Mouse (Mus musculus): ENCODE results near the gene Jup. TPM values are rescaled to one million over a fixed set of nuclear protein-coding genes. Genes with fewer than 3 reads are reported as not detected.
"Not testable (repeated sequence)": the region's sequence is repeated elsewhere in the genome, so short reads cannot be mapped to it uniquely, and the experiment has no call there.

The Jup gene
- polyA plus RNA-seq, 1 experiment from 2014 or later, result 231 TPM

DNA sequence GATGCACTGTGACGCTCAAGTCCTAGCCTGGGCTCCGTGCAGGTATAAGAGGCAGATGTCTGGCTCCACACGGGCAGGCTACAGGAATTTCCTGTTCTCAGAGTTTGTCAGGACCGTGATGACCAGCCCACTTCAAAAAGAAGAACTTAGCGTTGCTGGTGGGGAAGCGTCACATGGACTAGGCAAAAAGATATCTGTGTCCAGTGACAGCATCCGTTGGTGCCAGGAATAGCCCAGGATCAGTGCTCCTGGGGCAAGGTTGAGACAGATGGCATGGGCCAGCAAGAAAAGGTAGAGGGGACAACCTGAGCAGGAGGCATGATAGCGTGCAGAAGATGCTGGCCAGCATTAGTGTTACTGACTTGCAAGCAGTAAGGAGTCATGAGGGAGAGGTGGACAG is 27.7 kb downstream of the Jup start:
- Histone ChIP-seq H3K36me3 (ENCODE audit: insufficient read depth, low read length) (peaks cover 52% of the 10 kb centered on the region), H3K4me1 (ENCODE audit: insufficient read depth, low read depth, low read length) (no peaks in the 10 kb centered on the region), H3K4me3 (ENCODE audit: low read depth, low read length) (no peak overlapping the region), H3K9ac (replicated peaks; ENCODE audit: low read depth) (no peak overlapping the region), H3K27ac (ENCODE audit: low read length) (no peak overlapping the region), H3K4me2 (replicated peaks; ENCODE audit: low read depth, low read length) (no peak overlapping the region), H3K27me3 (replicated peaks; ENCODE audit: insufficient read depth, low read length) (no peaks in the 10 kb centered on the region), H3K9me3 (ENCODE audit: low read length) (no peaks in the 10 kb centered on the region)
- DNase-seq (ENCODE audit: low spot score) (no peak), ATAC-seq (no peak)
- 54% methylated on average over 8 of the region's 8 CpGs for WGBS
- TF ChIP-seq CTCF (IDR thresholded peaks at IDR 0.05), result no peak
- no peak for TF ChIP-seq EP300 (IDR thresholded peaks at IDR 0.05)

DNA sequence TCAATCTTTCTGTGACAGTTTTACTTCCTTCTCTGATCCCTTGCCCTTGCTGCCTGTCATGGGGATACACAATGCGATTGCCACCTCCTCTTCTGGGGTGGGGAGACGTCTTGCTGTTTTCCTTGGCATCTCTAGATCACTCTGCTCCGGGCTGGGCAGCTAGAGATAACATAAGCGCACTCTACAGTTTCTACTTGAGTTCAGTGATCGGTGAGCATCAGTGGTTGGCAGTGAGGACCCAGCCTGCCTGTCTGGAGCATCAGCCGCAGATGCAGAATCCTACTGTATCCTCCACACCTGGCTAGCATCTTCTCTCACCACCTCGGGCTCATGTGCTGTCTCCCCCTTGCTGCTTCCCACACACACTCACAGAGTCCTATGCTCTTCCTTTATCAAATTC is 28.4 kb downstream of the Jup start:
- no peak for ATAC-seq
- no peak for DNase-seq (ENCODE audit: low spot score)
- TF ChIP-seq EP300 (IDR thresholded peaks at IDR 0.05) (no peak), CTCF (IDR thresholded peaks at IDR 0.05) (no peak)
- Histone ChIP-seq H3K36me3 (ENCODE audit: insufficient read depth, low read length) (peaks cover 47% of the 10 kb centered on the region), H3K9me3 (ENCODE audit: low read length) (no peaks in the 10 kb centered on the region), H3K4me3 (ENCODE audit: low read depth, low read length) (no peak overlapping the region), H3K27ac (ENCODE audit: low read length) (no peak overlapping the region), H3K4me2 (replicated peaks; ENCODE audit: low read depth, low read length) (no peak overlapping the region), H3K27me3 (replicated peaks; ENCODE audit: insufficient read depth, low read length) (no peaks in the 10 kb centered on the region), H3K4me1 (ENCODE audit: insufficient read depth, low read depth, low read length) (no peaks in the 10 kb centered on the region), H3K9ac (replicated peaks; ENCODE audit: low read depth) (no peak overlapping the region)
- WGBS, result 64% methylated on average over 7 of the region's 7 CpGs

DNA sequence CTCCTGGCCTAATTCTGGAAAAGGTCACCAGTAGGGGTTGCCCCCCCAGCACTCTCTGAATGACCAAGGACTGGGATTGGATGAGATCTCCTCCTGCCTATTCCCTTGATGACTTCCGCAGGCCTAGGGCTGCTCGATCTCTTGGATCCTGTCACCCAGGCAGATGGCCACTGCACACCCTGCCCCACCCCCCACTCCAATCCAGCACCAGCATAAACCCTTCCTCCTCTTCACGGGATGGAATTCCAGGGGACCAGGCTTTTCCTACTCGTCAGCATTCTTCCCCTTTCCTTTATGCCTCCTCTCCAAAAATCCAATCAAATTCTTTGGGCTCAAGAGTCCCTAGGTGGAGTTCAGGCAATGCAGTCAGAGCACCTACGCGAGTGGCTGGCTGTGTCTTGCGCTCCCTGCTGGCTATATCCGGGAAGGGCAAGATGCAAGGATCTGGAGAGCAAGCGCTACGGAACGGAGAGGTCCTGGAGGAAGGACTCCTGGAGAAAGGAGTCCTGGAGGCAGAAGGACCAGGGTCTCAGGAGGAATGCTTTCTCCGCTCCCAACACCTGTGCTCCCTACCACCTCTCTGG is 34.5 kb downstream of the Jup start:
- Histone ChIP-seq H3K27ac (ENCODE audit: low read length) (no peak overlapping the region), H3K4me3 (ENCODE audit: low read depth, low read length) (no peak overlapping the region), H3K36me3 (ENCODE audit: insufficient read depth, low read length) (no peaks in the 10 kb centered on the region), H3K27me3 (replicated peaks; ENCODE audit: insufficient read depth, low read length) (0 out of 2 replicates have a peak, but pooled peaks cover 4% of the 10 kb centered on the region), H3K9me3 (ENCODE audit: low read length) (no peaks in the 10 kb centered on the region), H3K4me2 (replicated peaks; ENCODE audit: low read depth, low read length) (no peak overlapping the region), H3K9ac (replicated peaks; ENCODE audit: low read depth) (no peak overlapping the region), H3K4me1 (ENCODE audit: insufficient read depth, low read depth, low read length) (no peaks in the 10 kb centered on the region)
- ATAC-seq (peak; percentile 63), DNase-seq (ENCODE audit: low spot score) (peak; percentile 75)
- TF ChIP-seq CTCF (IDR thresholded peaks at IDR 0.05), result peak; percentile 91
- TF ChIP-seq EP300 (IDR thresholded peaks at IDR 0.05), result no peak
- WGBS, result 9% methylated on average over 12 of the region's 12 CpGs

DNA sequence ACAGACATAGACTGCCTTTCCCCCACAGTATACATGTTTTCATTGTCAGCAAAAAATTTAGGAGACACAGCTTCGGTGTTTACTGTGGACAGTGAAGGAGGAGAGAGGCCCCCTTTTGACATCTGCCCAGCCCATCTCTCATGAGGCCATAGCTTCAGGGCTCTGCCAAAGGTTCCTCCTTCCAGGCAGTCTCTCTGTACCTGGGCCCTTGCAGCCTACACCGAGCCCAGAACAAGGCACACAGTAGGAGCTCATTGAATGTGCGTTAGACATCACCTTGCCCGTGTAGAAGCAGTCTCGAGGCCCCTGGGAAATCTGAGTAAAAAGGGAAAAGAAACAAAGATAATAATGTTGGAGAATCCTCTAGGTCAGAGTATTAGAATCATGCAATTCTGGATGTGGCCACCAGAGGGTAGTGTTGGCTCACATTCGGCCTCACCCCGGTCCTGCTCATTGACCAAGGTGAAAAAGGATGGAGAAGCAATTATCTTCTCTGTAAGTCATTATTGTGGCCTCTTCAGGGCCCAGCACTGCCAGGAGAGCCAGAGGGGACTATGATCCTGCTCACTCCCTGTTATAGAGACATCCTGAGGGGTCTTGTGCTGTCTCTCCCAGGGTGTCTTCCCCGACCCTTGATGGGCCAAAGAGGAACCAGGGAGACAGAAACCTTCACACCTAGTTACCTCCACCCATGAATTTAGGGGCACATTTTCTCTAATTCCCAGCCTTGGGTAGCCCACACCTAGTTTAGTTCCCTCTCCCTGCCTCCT is 35.2 kb downstream of the Jup start:
- Histone ChIP-seq H3K27ac (ENCODE audit: low read length) (no peak overlapping the region), H3K4me3 (ENCODE audit: low read depth, low read length) (no peak overlapping the region), H3K9me3 (ENCODE audit: low read length) (no peaks in the 10 kb centered on the region), H3K27me3 (replicated peaks; ENCODE audit: insufficient read depth, low read length) (0 out of 2 replicates have a peak, but pooled peaks cover 5% of the 10 kb centered on the region), H3K36me3 (ENCODE audit: insufficient read depth, low read length) (no peaks in the 10 kb centered on the region), H3K9ac (replicated peaks; ENCODE audit: low read depth) (no peak overlapping the region), H3K4me1 (ENCODE audit: insufficient read depth, low read depth, low read length) (no peaks in the 10 kb centered on the region), H3K4me2 (replicated peaks; ENCODE audit: low read depth, low read length) (no peak overlapping the region)
- 11% methylated on average over 8 of the region's 8 CpGs for WGBS
- peak; percentile 92 for TF ChIP-seq CTCF (IDR thresholded peaks at IDR 0.05)
- no peak for TF ChIP-seq EP300 (IDR thresholded peaks at IDR 0.05)
- DNase-seq (ENCODE audit: low spot score), result peak; percentile 75
- peak; percentile 39; the same call in 1 of the 2 replicates for ATAC-seq

DNA sequence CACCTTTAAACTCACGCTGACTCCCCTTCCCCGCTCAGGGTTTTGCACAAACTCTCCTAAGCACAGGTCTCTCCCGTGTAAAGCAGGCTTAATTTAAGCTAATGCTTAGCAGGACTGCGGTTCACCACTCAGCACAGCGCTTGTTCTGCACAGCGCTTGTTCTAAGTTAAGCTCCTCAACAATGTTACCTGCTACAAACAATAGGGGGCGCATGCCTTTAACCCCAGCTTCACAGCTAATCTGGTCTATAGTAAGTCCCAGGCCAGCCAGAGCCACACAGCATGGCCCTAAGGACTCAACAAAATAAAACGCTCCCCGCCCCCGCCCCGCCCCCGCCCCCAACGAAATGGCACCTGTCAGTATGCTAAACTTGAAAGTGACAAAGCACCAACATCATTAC is 36.5 kb downstream of the Jup start:
- not testable (repeated sequence) for H3K4me2 ChIP-seq (replicated peaks; ENCODE audit: low read depth, low read length); H3K27ac ChIP-seq (ENCODE audit: low read length); H3K4me1 ChIP-seq (ENCODE audit: insufficient read depth, low read depth, low read length); H3K9me3 ChIP-seq (ENCODE audit: low read length); ATAC-seq; H3K27me3 ChIP-seq (replicated peaks; ENCODE audit: insufficient read depth, low read length); DNase-seq (ENCODE audit: low spot score); H3K4me3 ChIP-seq (ENCODE audit: low read depth, low read length); H3K36me3 ChIP-seq (ENCODE audit: insufficient read depth, low read length); H3K9ac ChIP-seq (replicated peaks; ENCODE audit: low read depth)
- WGBS, result no CpG with 5 or more reads among the region's 13 CpGs

DNA sequence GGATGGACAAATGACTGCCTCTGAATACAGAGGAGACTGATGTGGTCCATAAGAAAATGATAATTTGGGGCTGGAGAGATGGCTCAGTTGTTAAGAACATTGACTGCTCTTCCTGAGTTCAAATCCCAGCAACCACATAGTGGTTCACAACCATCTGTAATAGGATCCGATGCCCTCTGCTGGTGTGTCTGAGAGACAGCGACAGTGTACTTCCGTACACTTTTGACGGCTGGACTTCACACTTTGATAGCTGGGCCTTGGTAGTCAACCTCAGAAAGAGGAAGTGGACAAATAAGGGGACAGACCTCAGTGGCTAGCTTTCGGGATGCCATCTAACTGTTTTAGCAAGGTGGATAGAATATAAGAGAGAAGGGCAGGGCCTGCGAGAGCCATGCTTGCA is 37.4 kb downstream of the Jup start:
- Histone ChIP-seq H3K27ac (ENCODE audit: low read length) (no peak overlapping the region), H3K9ac (replicated peaks; ENCODE audit: low read depth) (no peak overlapping the region), H3K9me3 (ENCODE audit: low read length) (no peaks in the 10 kb centered on the region), H3K27me3 (replicated peaks; ENCODE audit: insufficient read depth, low read length) (0 out of 2 replicates have a peak, but pooled peaks cover 9% of the 10 kb centered on the region), H3K4me2 (replicated peaks; ENCODE audit: low read depth, low read length) (no peak overlapping the region), H3K36me3 (ENCODE audit: insufficient read depth, low read length) (no peaks in the 10 kb centered on the region), H3K4me3 (ENCODE audit: low read depth, low read length) (no peak overlapping the region), H3K4me1 (ENCODE audit: insufficient read depth, low read depth, low read length) (no peaks in the 10 kb centered on the region)
- peak; percentile 26 for TF ChIP-seq CTCF (IDR thresholded peaks at IDR 0.05)
- no peak for TF ChIP-seq EP300 (IDR thresholded peaks at IDR 0.05)
- DNase-seq (ENCODE audit: low spot score) (no peak), ATAC-seq (no peak)
- 68% methylated on average over 6 of the region's 6 CpGs for WGBS
